Mouse (Mus musculus) 3T3-L1 (cell line): Measurements from ENCODE around the gene Olfr19.
"Not testable (repeated sequence)": the region's sequence is repeated elsewhere in the genome, so short reads cannot be mapped to it uniquely, and the experiment has no call there.

ENCODE experiments used
- DNase-seq: peaks from one replicate; pipeline ENCODE4 v3.0.0-alpha.2; 2015; ENCODE audit warnings: low read depth, low spot score

Olfr19 gene

DNA sequence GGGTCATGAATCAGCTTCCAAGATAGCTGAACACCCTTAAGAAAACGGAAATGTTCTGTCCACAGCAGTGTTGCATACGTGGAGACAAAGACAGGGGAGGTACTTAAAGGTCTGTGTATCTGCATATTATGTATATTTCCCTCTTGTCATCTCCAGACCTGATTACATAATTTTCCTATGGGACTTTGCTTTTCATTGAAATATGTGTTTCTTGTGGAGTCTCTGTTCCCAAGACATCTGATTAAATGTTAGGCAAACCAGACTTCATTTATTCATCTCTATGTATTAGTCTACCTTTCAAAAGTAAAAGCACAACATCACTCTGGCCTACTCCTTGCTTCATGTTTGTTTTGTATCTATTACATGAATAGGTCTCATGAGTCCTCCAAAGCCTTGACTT, at the start of gene Olfr19:
TSS of gene Olfr19 (minus strand) at position 101 of the 400 bp plus-strand sequence.
- no peak for DNase-seq

DNA sequence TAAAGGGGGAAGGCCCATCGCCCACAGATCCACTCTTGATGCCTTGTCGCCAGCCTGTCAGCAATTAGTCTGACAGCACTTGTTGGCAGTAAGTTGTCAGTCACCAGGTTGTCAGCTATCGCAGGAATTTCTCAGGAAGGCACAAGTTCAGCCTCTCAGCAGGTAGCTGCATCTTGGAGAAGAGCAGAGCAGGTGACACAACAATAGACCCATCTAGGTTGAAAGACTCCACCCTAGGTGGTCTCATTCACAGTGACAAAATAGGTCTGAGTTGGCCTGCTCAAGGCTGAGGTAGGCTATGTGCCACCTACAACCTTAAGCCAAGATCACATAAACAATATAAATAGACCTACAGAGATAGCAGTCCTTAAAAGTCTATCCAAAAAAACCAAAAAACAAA, 8.8 kb upstream of the Olfr19 start:
- no peak for DNase-seq

- no peak for DNase-seq
Measured at GRCm38 (mm10) chr16:16684053-16684452, 7.8 kb upstream of the Olfr19 start.

GRCm38 (mm10) chr16:16664994-16665393, 11.2 kb downstream of the Olfr19 start:
- no peak for DNase-seq

DNA sequence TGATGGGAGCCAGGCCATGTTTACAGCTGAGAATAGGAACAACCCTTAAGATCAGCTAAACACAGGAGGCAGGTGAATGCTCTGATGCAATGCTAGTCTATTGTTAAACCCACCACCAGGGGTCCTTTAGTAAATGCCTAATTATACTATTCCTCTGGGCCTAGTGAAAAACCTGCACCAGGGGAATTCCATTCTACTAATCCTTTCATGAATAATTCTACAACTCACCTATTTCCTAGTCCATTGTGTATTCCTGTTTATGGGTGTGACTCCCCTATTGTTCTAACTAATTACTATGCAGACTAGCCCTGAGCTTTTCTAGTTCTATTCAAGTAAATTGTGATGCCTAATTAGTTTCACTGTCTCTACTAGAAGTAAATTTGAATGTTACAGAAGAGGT, 11.7 kb downstream of the Olfr19 start:
- not testable (repeated sequence) for DNase-seq

DNA sequence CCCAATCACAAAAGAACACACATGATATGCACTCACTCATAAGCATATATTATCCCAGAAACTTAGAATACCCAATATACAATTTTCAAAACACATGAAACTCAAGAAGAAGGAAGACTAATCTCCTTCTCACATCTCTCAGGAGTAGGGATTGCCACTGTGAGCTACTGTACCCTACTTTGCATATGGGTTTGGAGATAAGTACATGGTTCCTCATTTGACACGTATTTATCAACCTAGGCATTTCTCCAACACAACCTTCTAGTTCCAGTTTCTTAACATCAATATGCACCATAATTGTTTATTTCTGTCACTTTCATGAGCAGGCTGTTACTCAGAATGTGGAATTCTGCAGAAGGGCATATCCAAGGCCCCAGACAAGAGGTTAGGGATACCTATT, 31.1 kb downstream of the Olfr19 start:
- DNase-seq: no peak

DNA sequence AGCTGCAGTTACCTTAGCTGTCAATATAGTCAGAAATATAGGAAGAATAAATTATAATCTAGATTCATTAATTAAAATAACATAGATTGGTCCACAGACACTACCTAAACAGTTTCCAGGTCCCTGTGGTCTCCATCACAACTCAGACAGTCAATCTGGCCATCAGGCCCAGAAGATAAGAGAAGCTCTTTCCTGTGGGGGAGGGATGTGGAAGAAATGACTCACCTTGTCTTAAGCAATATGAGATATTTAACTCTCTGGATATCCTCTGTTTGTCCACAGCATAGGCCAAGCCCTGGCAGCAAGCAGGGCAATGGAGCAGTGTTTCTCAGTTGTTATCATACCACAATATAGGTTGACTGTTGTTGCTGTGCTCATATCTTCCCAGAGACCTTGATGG, 42.5 kb downstream of the Olfr19 start:
- DNase-seq: peak; percentile 29
